Mouse (Mus musculus) kidney, embryonic 15.5 days (tissue): Measurements from ENCODE around the gene Nomo1. TPM values are rescaled to one million over a fixed set of nuclear protein-coding genes. Genes with fewer than 3 reads are reported as not detected.

Experiments used
- ATAC-seq: fragments of 200-750 bp; cut with Nextera tagmentation; replicated peaks from 2 replicates; pipeline ENCODE4 v1.8.0; 2017; ENCODE audit warnings: moderate TSS enrichment; ENCODE audit not compliant: low FRiP score
- H3K27ac ChIP-seq: fragments of 300-500 bp; sonication (generic); 2 replicates; pipeline ENCODE4 v1.5.1; 2015; ENCODE audit warnings: mild to moderate bottlenecking, inconsistent platforms
- H3K27me3 ChIP-seq: fragments of 300-500 bp; sonication (generic); 2 replicates; pipeline ENCODE4 v1.6.1; 2015; ENCODE audit warnings: inconsistent platforms
- H3K36me3 ChIP-seq: fragments of 300-500 bp; sonication (generic); 2 replicates; pipeline ENCODE4 v1.6.1; 2015; ENCODE audit warnings: inconsistent platforms
- H3K4me1 ChIP-seq: fragments of 300-500 bp; sonication (generic); 2 replicates; pipeline ENCODE4 v1.6.1; 2015; ENCODE audit warnings: inconsistent platforms
- H3K4me2 ChIP-seq: fragments of 300-500 bp; sonication (generic); 2 replicates; pipeline ENCODE4 v1.6.1; 2015; ENCODE audit warnings: moderate library complexity, mild to moderate bottlenecking, inconsistent platforms
- H3K4me3 ChIP-seq: fragments of 300-500 bp; sonication (generic); replicated peaks from 2 replicates; pipeline ENCODE4 v1.5.1; 2015; ENCODE audit warnings: mild to moderate bottlenecking, inconsistent platforms
- H3K9ac ChIP-seq: fragments of 300-500 bp; sonication (generic); 2 replicates; pipeline ENCODE4 v1.6.1; 2015; ENCODE audit warnings: mild to moderate bottlenecking, inconsistent platforms
- H3K9me3 ChIP-seq: fragments of 300-500 bp; sonication (generic); replicated peaks from 2 replicates; pipeline ENCODE4 v1.6.1; 2016; ENCODE audit warnings: inconsistent platforms
- WGBS: fragments of 180-500 bp; shearing (Covaris S2); methylation state at CpG from one replicate; pipeline ENCODE4 v1.1.7; 2015; ENCODE audit warnings: mixed read lengths; 5-methylcytosine and 5-hydroxymethylcytosine counted together
- polyA plus RNA-seq: library from polyadenylated mRNA; unstranded; fragments of >200 nt; fragmentation: Nextera tagmentation; extraction: Ambion mirVana; gene quantifications from 2 replicates; pipeline ENCODE4 v1.2.1, GENCODE M21; 2015

The Nomo1 gene
- polyA plus RNA-seq, 1 experiment from 2014 or later = 40.4 TPM

DNA sequence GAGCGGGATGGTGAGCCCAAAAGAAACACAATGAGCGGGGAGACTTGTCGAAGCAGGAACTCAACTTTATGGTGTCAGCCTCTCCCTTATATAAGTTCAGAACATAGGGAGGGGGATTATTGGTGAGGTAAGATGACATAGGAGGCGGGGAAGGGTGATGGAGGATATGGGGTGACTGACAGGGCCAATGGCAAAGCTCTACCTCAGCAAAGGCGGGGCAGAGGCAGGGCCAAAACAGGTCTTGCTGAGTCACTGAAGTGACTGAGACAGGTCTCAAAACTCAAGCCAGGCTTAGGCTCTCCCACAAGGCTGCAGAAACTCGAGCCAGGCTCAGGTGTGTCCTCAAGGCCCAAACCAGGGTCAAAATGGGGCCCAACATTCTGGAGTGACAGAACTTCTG lies 52.9 kb downstream of the Nomo1 start:
- ATAC-seq = no peak
- 85% methylated on average over 6 of the region's 6 CpGs for WGBS
- Histone ChIP-seq H3K27me3 (no peaks in the 10 kb centered on the region), H3K36me3 (peaks cover 35% of the 10 kb centered on the region), H3K9ac (no peak overlapping the region), H3K4me1 (peaks cover 12% of the 10 kb centered on the region; the same call in 1 of the 2 replicates), H3K4me3 (no peak overlapping the region), H3K9me3 (peaks cover 6% of the 10 kb centered on the region; the same call in 1 of the 2 replicates), H3K4me2 (no peak overlapping the region), H3K27ac (no peak overlapping the region)

DNA sequence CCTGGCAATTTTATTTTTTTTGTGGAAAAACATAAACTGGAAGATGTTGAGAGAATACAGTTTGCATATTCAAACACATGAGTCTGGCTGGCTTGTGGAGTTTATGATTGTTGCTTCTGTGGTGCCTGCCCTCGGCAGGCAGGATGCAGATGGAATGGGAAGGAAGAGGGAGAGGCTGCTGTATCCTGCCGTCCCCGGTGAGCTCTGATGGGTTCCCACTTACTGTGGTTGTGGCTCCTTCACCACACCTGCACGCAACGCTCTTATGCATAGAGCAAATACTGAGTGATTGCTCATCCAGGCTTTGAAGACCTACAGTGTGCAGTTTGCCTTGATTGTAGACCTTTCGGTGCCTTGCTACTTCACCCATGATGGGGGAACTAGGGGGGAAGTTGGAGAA lies 54.7 kb downstream of the Nomo1 start:
- no peak overlapping the region for H3K27ac ChIP-seq
- peaks cover 6% of the 10 kb centered on the region; the same call in 1 of the 2 replicates for H3K9me3 ChIP-seq
- no peak overlapping the region for H3K4me2 ChIP-seq
- peaks cover 16% of the 10 kb centered on the region for H3K36me3 ChIP-seq
- ATAC-seq = no peak
- peaks cover 7% of the 10 kb centered on the region; the same call in 1 of the 2 replicates for H3K27me3 ChIP-seq
- H3K9ac ChIP-seq = no peak overlapping the region
- peaks cover 12% of the 10 kb centered on the region; the same call in 1 of the 2 replicates for H3K4me1 ChIP-seq
- H3K4me3 ChIP-seq = no peak overlapping the region
- WGBS = 86% methylated on average over 6 of the region's 6 CpGs

DNA sequence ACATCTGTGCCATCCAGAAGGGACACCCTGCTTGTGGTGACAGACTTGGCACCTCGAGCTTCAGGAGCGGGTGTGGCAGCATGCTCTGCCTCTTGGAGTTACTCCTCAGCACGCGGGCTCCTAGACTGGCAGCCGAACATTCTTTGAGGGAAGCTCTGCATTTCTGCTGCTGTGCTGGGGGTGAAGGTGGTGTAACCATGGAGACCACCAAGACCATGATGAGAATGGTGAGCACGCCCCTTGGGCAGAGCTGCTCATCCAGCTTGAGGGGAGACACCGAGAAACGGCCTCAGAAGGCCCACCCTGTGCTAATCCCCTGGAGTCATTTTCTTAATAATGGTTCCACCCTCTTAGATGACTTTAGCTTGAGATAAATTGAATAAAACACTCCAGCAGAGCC lies 59.3 kb downstream of the Nomo1 start:
- WGBS = 64% methylated on average over 8 of the region's 8 CpGs
- no peak overlapping the region for H3K4me2 ChIP-seq
- no peak for ATAC-seq

DNA sequence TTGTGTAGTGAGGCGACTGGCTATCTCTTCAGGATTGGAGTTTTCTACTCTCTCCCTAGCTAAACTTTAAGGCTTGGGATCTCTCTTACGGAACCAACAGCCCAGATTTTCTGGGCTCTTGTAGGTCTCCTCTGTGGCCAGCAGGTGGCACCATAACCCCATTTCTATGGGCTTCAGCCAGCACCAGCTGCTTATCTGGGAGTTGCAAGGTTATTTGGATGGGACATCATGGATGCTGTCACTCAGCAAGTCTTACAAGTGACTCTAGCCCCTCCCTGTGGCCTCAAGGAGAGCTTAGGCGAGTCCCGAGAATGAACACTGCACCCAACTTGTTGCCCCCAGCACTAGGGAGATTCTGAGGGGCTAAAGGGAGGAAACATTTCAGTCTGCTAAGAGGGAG lies 62.6 kb downstream of the Nomo1 start:
- no peak for ATAC-seq
- Histone ChIP-seq H3K9me3 (no peaks in the 10 kb centered on the region), H3K36me3 (no peaks in the 10 kb centered on the region), H3K27ac (no peak overlapping the region), H3K9ac (no peak overlapping the region), H3K27me3 (peaks cover 57% of the 10 kb centered on the region), H3K4me1 (peaks cover 7% of the 10 kb centered on the region), H3K4me2 (no peak overlapping the region), H3K4me3 (no peak overlapping the region)
- WGBS = 3% methylated on average over 4 of the region's 4 CpGs

More for the DNA sequence above, 59.3 kb downstream of the Nomo1 start:
- Histone ChIP-seq H3K36me3 (no peaks in the 10 kb centered on the region), H3K4me1 (no peaks in the 10 kb centered on the region), H3K27me3 (peaks cover 43% of the 10 kb centered on the region), H3K9ac (no peak overlapping the region), H3K27ac (no peak overlapping the region), H3K4me3 (no peak overlapping the region), H3K9me3 (peaks cover 6% of the 10 kb centered on the region; the same call in 1 of the 2 replicates)

DNA sequence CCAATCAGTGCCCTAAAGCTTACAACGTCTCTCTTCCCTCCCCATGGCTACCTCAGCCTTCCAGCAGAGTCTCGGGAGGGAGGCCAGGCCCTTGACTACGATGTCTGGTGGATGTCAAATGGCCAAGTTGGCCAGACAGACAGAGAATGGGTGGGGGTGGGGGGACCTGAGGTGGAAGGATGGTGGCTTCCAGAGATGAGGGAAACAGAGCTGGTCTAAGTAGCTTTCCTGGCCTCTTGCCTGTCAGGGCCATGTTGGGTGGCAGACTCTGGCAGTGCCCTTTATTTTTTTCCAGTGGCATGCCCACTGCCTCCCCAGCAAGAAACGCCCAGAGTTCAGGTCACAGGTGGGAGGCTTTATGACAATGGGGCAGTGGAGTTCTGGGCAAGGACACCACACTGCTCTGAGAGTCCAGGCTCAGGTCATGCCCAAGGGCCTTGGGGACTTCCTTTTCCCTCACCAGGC lies 63.9 kb downstream of the Nomo1 start:
- no peak overlapping the region for H3K27ac ChIP-seq
- H3K4me3 ChIP-seq = no peak overlapping the region
- ATAC-seq = no peak
- H3K4me2 ChIP-seq = no peak overlapping the region
- H3K36me3 ChIP-seq = no peaks in the 10 kb centered on the region
- 52% methylated on average over 4 of the region's 4 CpGs for WGBS
- H3K9me3 ChIP-seq = no peaks in the 10 kb centered on the region
- H3K9ac ChIP-seq = no peak overlapping the region
- H3K27me3 ChIP-seq = peaks cover 59% of the 10 kb centered on the region
- peaks cover 7% of the 10 kb centered on the region for H3K4me1 ChIP-seq

DNA sequence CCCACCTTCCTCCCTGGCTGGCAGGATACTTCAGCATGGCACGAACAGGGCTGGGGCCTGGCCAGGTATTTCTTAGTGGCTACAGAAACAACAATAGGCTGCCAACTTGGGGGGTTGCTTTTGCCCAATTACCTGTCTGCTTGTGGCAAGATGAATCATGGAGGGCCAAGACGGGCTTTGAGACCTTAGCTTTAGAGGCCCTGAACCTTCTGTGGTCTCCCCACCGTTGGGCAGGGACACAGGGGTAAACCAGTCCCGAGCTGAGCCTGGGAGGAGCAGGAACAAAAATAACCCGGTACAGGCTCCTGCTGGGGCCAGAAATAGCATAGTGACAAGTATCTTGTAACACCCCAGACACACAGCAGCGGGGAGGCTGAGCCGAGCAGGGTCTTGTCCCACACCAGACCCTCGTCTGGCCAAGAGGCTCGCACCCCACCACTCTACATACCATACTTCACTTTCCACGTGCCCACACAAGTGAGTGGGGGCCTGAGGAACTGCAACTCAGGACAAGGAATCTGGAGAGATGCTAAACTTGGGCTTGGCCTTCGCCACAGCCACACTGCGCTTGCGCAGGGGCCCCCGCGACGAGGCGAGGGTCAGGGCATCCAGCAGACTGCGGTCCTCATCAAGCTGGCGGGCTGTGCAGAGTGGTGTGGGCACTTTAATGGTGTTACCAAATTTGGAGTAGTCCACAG lies 64.9 kb downstream of the Nomo1 start:
- Histone ChIP-seq H3K27me3 (peaks cover 52% of the 10 kb centered on the region), H3K9me3 (no peaks in the 10 kb centered on the region), H3K27ac (no peak overlapping the region), H3K4me3 (no peak overlapping the region), H3K36me3 (no peaks in the 10 kb centered on the region), H3K4me2 (no peak overlapping the region), H3K9ac (no peak overlapping the region), H3K4me1 (peaks cover 7% of the 10 kb centered on the region)
- ATAC-seq = no peak
- 82% methylated on average over 19 of the region's 19 CpGs for WGBS

DNA sequence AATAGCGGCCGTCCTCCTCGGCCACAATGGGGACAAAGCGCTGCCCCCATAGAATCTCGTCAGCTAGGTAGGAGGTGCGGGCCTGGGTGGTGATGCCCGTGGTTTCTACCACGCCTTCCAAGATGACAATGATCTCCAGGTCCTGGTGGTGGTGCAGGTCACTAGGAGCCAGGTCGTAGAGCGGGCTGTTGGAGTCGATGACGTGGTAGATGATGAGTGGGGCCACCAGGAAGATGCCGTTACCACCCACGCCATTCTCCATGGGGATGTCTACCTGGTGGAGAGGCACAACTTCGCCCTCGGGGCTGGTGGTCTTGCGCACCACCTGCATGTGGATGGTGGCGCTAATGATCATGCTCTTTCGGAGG lies 65.4 kb downstream of the Nomo1 start:
- no peak overlapping the region for H3K4me3 ChIP-seq
- H3K9me3 ChIP-seq = no peaks in the 10 kb centered on the region
- H3K9ac ChIP-seq = no peak overlapping the region
- peaks cover 48% of the 10 kb centered on the region for H3K27me3 ChIP-seq
- H3K4me2 ChIP-seq = no peak overlapping the region
- H3K4me1 ChIP-seq = peaks cover 7% of the 10 kb centered on the region
- 93% methylated on average over 19 of the region's 19 CpGs for WGBS
- ATAC-seq = no peak
- H3K36me3 ChIP-seq = no peaks in the 10 kb centered on the region
- no peak overlapping the region for H3K27ac ChIP-seq

DNA sequence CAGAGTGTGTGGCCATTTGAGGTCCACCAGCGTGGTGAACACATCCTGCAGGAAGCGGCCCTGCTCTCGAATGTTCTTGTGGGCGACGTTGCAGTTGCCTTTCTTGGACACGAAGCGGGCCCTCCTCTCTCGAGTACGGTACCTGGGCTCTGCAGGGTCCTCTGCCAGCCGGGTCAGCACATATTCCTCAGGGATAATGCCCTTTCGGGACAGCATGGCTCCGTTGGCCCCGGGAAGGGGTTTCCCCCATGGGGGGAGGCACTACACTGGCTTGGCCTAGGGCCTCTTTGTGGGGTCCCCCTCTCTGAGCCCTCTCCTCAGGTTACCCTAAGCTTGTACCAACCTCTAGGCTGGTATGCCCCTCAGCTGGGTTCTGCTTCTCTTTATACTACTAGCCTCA lies 66.2 kb downstream of the Nomo1 start:
- Histone ChIP-seq H3K9me3 (no peaks in the 10 kb centered on the region), H3K4me1 (peaks cover 7% of the 10 kb centered on the region), H3K9ac (no peak overlapping the region), H3K27me3 (peaks cover 42% of the 10 kb centered on the region), H3K27ac (no peak overlapping the region), H3K4me3 (no peak overlapping the region), H3K4me2 (peak overlapping the region; percentile 94; the same call in 1 of the 2 replicates), H3K36me3 (no peaks in the 10 kb centered on the region)
- WGBS = 83% methylated on average over 13 of the region's 13 CpGs
- ATAC-seq = 0 out of 2 replicates have a peak, but pooled peaks have one; percentile 3

DNA sequence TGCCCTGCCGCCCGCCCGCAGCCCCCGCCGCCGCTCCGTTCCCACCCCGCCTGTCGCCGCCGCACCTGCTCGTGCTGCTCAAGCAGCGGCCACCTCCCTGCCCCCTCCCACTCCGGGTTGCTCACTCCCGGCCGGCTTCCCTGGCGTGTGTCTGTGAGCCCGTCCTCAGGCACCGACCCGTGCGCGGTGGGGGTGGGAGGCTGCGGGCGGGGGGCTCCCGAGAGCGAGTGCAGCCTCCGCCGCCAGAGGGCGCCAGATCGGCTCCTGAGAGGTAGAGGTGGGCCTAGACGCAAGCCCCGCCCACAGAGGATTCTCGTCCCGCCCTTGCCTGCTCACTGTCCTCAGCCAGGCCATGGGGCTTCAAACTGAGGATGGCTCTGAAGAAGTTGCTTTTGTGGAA lies 67.1 kb downstream of the Nomo1 start, which contains the start of gene Kcnj11:
Kcnj11 (minus strand) TSS at position 202 of the 400 bp plus-strand sequence.
- peak within 1 kb of the TSS; percentile 54 for H3K4me3 ChIP-seq
- peaks cover 33% of the 10 kb centered on the region for H3K27me3 ChIP-seq
- H3K27ac ChIP-seq = no peak within 1 kb of the TSS
- peaks cover 7% of the 10 kb centered on the region for H3K4me1 ChIP-seq
- peak; percentile 78 for ATAC-seq
- no peaks in the 10 kb centered on the region for H3K9me3 ChIP-seq
- peak within 1 kb of the TSS; percentile 94 for H3K4me2 ChIP-seq
- WGBS = under 1% methylated on average over 34 of the region's 34 CpGs
- H3K9ac ChIP-seq = peak within 1 kb of the TSS; percentile 48
- H3K36me3 ChIP-seq = no peaks in the 10 kb centered on the region

DNA sequence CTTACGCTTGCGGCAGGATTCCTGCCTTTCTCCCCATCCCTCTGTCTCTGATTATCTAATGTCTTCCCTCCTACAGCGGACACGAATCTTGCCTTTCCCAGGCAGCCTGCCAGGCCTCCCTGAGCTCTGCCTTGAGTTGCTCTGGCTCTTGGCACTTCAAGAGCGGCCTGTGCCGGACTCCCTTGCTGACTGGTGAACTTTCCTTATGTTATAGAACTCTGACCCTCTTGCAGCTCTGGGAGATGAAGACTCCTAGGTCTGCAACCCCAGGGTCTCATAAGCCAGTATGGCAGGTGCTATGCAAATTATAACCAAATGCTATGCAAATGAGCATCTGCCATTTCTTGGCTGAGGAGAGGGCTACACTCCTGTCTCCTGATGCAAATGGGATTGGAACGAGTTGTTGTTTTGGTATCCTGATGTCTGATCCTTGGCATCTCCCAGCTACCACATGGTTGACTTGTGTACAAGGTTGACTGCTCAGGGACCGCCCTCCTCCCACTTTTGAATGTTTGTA lies 69.6 kb downstream of the Nomo1 start:
- H3K4me3 ChIP-seq = no peak overlapping the region
- no peaks in the 10 kb centered on the region for H3K9me3 ChIP-seq
- no peak overlapping the region for H3K9ac ChIP-seq
- 74% methylated on average over 8 of the region's 8 CpGs for WGBS
- no peaks in the 10 kb centered on the region for H3K36me3 ChIP-seq
- no peak overlapping the region for H3K4me2 ChIP-seq
- peaks cover 7% of the 10 kb centered on the region for H3K4me1 ChIP-seq
- H3K27ac ChIP-seq = no peak overlapping the region
- ATAC-seq = no peak
- peaks cover 14% of the 10 kb centered on the region for H3K27me3 ChIP-seq

DNA sequence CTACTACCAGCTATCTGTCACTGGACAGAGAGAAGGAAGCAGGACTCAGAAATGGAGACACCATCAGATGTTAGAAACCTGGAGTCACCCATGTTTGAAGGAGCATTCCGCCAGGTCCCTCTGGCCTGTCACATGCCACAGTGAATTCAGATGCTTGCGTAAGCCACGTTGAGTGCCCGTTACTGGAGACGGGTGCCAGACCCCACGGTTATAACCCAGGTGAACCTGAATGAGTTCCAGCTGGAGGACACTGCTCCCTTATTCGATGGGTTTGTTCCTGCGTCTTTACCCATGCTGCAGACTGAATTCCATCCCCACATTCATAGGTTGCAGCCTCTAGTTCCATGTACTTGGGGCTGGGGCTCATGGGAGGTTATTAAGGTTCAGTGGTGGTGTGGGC lies 70.3 kb downstream of the Nomo1 start:
- Histone ChIP-seq H3K4me2 (no peak overlapping the region), H3K27me3 (peaks cover 14% of the 10 kb centered on the region), H3K9ac (no peak overlapping the region), H3K27ac (no peak overlapping the region), H3K36me3 (no peaks in the 10 kb centered on the region), H3K4me1 (peaks cover 7% of the 10 kb centered on the region), H3K4me3 (no peak overlapping the region), H3K9me3 (no peaks in the 10 kb centered on the region)
- no peak for ATAC-seq
- 80% methylated on average over 8 of the region's 8 CpGs for WGBS

DNA sequence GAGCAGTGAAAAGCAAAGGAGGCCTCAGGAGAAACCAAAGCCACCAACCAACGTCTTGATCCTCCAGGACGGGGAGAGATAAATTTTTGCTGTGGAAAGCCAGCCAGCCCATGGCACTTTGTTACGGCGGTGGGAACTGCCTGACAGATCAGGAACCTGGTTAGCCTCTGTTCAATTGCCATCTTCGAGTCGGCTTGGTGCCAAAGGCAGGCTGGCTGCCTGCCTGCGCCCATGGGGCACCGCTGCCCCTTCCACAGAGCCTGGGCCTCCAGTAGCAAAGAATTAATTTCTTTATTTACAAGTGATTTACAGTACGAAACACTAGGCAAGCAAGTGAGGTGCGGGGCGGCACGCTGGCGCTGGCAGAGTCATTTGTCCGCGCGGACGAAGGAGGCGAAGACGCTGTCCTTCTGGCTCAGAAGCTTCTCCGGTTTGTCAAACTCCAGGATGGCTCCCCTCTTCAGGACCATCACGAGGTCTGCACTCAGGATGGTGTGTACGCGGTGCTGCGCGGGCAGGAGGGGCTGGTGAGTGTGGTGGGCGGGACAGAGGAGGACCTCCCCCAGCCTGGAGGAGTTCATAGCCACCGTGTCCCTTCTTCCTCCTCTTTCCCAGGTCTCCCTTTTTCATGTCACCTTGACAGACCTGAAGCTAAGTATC lies 70.9 kb downstream of the Nomo1 start:
- Histone ChIP-seq H3K4me2 (no peak overlapping the region), H3K36me3 (no peaks in the 10 kb centered on the region), H3K4me3 (no peak overlapping the region), H3K9ac (no peak overlapping the region), H3K4me1 (peaks cover 7% of the 10 kb centered on the region), H3K9me3 (no peaks in the 10 kb centered on the region), H3K27ac (no peak overlapping the region), H3K27me3 (peaks cover 8% of the 10 kb centered on the region)
- 79% methylated on average over 27 of the region's 27 CpGs for WGBS
- ATAC-seq = no peak
